Mouse (Mus musculus) kidney, postnatal 0 days (tissue): ENCODE data around the gene Pde8a. TPM values are rescaled to one million over a fixed set of nuclear protein-coding genes. Genes with fewer than 3 reads are reported as not detected.

Source experiments
- ATAC-seq: fragments of 200-750 bp; cut with Nextera tagmentation; replicated peaks from 2 replicates; pipeline ENCODE4 v1.8.0; 2017; ENCODE audit warnings: low read depth, moderate number of reproducible peaks, moderate TSS enrichment, moderate library complexity; ENCODE audit not compliant: low FRiP score
- DNase-seq: peaks from one replicate; pipeline ENCODE4 v3.0.0-alpha.2; 2016; ENCODE audit warnings: low spot score
- H3K27ac ChIP-seq: fragments of 300-500 bp; sonication (generic); 2 replicates; pipeline ENCODE4 v1.5.1; 2014; ENCODE audit warnings: mild to moderate bottlenecking
- H3K27me3 ChIP-seq: fragments of 300-500 bp; sonication (generic); 2 replicates; pipeline ENCODE4 v1.6.1; 2014; ENCODE audit warnings: low read length, mixed read lengths; ENCODE audit not compliant: insufficient read depth
- H3K36me3 ChIP-seq: fragments of 300-500 bp; sonication (generic); 2 replicates; pipeline ENCODE4 v1.6.1; 2014; ENCODE audit warnings: low read length, mixed read lengths; ENCODE audit not compliant: insufficient read depth
- H3K4me1 ChIP-seq: fragments of 300-500 bp; sonication (generic); replicated peaks from 2 replicates; pipeline ENCODE4 v1.6.1; 2014; ENCODE audit warnings: antibody characterized with exemption, low read length, mixed read lengths; ENCODE audit not compliant: insufficient read depth
- H3K4me2 ChIP-seq: fragments of 300-500 bp; sonication (generic); 2 replicates; pipeline ENCODE4 v1.6.1; 2014; ENCODE audit warnings: mild to moderate bottlenecking, low read length, moderate library complexity, mixed read lengths
- H3K4me3 ChIP-seq: fragments of 300-500 bp; sonication (generic); replicated peaks from 2 replicates; pipeline ENCODE4 v1.5.1; 2014; ENCODE audit warnings: low read depth, low read length
- H3K9ac ChIP-seq: fragments of 300-500 bp; sonication (generic); 2 replicates; pipeline ENCODE4 v1.6.1; 2014; ENCODE audit warnings: low read depth, low read length
- H3K9me3 ChIP-seq: fragments of 300-500 bp; sonication (generic); replicated peaks from 2 replicates; pipeline ENCODE4 v1.6.1; 2016; ENCODE audit warnings: low read length, inconsistent platforms, mixed read lengths
- CTCF ChIP-seq: IDR thresholded peaks from 2 replicates; pipeline ENCODE4 v1.5.1; 2016; ENCODE audit warnings: antibody characterized with exemption, low read depth, mild to moderate bottlenecking, moderate library complexity
- WGBS: fragments of 180-500 bp; shearing (Covaris S2); extraction: QIAGEN DNeasy Blood & Tissue Kit; methylation state at CpG from one replicate; pipeline ENCODE4 v1.1.7; 2014; 5-methylcytosine and 5-hydroxymethylcytosine counted together
- polyA plus RNA-seq: library from polyadenylated mRNA; unstranded; fragments of >200 nt; fragmentation: Nextera tagmentation; extraction: Ambion mirVana; gene quantifications from 2 replicates; pipeline ENCODE4 v1.2.1, GENCODE M21; 2015

Pde8a gene
- polyA plus RNA-seq, 1 experiment from 2014 or later, result 11.0 TPM

- Histone ChIP-seq H3K4me1 (no peaks in the 10 kb centered on the region), H3K4me3 (no peak overlapping the region), H3K36me3 (0 out of 2 replicates have a peak, but pooled peaks cover under 1% of the 10 kb centered on the region), H3K9me3 (no peaks in the 10 kb centered on the region), H3K27ac (no peak overlapping the region), H3K9ac (no peak overlapping the region), H3K4me2 (no peak overlapping the region), H3K27me3 (no peaks in the 10 kb centered on the region)
- WGBS, result 80% methylated on average over 5 of the region's 5 CpGs
- peak; percentile 50 for DNase-seq
- peak; percentile 58 for TF ChIP-seq CTCF
- no peak for ATAC-seq
Observed at GRCm38 (mm10) chr7:81321776-81322175, 108.4 kb downstream of the Pde8a start.

GRCm38 (mm10) chr7:81326043-81326442 is 112.6 kb downstream of the Pde8a start:
- TF ChIP-seq CTCF, result no peak
- no peak for DNase-seq
- ATAC-seq, result no peak
- H3K9me3 ChIP-seq, result no peaks in the 10 kb centered on the region
- no peaks in the 10 kb centered on the region for H3K27me3 ChIP-seq
- no peak overlapping the region for H3K4me3 ChIP-seq
- no peak overlapping the region for H3K27ac ChIP-seq
- no peaks in the 10 kb centered on the region for H3K4me1 ChIP-seq
- 83% methylated on average over 12 of the region's 12 CpGs for WGBS
- no peak overlapping the region for H3K4me2 ChIP-seq
- H3K36me3 ChIP-seq, result 0 out of 2 replicates have a peak, but pooled peaks cover 7% of the 10 kb centered on the region
- H3K9ac ChIP-seq, result no peak overlapping the region

- no peak overlapping the region for H3K9ac ChIP-seq
- H3K4me1 ChIP-seq, result no peaks in the 10 kb centered on the region
- no peak for TF ChIP-seq CTCF
- no peak overlapping the region for H3K4me3 ChIP-seq
- no peak overlapping the region for H3K4me2 ChIP-seq
- 0 out of 2 replicates have a peak, but pooled peaks have one; percentile 40 for ATAC-seq
- 88% methylated on average over 6 of the region's 6 CpGs for WGBS
- H3K9me3 ChIP-seq, result no peaks in the 10 kb centered on the region
- 0 out of 2 replicates have a peak, but pooled peaks cover 7% of the 10 kb centered on the region for H3K36me3 ChIP-seq
- no peak for DNase-seq
- no peak overlapping the region for H3K27ac ChIP-seq
- H3K27me3 ChIP-seq, result no peaks in the 10 kb centered on the region
Observed at GRCm38 (mm10) chr7:81326859-81327258, 113.5 kb downstream of the Pde8a start.

GRCm38 (mm10) chr7:81327661-81328060 is 114.3 kb downstream of the Pde8a start:
- Histone ChIP-seq H3K27ac (no peak overlapping the region), H3K4me2 (no peak overlapping the region), H3K27me3 (no peaks in the 10 kb centered on the region), H3K36me3 (0 out of 2 replicates have a peak, but pooled peaks cover 11% of the 10 kb centered on the region), H3K4me1 (no peaks in the 10 kb centered on the region), H3K9me3 (no peaks in the 10 kb centered on the region), H3K4me3 (no peak overlapping the region), H3K9ac (no peak overlapping the region)
- TF ChIP-seq CTCF, result no peak
- DNase-seq (no peak), ATAC-seq (no peak)
- WGBS, result 79% methylated on average over 10 of the region's 10 CpGs

- H3K27ac ChIP-seq, result no peak overlapping the region
- ATAC-seq (no peak), DNase-seq (no peak)
- TF ChIP-seq CTCF, result no peak
- H3K27me3 ChIP-seq, result no peaks in the 10 kb centered on the region
- H3K4me1 ChIP-seq, result no peaks in the 10 kb centered on the region
- no peak overlapping the region for H3K4me2 ChIP-seq
- no peak overlapping the region for H3K4me3 ChIP-seq
- H3K9ac ChIP-seq, result no peak overlapping the region
- H3K36me3 ChIP-seq, result 0 out of 2 replicates have a peak, but pooled peaks cover 15% of the 10 kb centered on the region
- WGBS, result 39% methylated on average over 3 of the region's 3 CpGs
- H3K9me3 ChIP-seq, result no peaks in the 10 kb centered on the region
Observed at GRCm38 (mm10) chr7:81330767-81331166, 117.4 kb downstream of the Pde8a start.

- Histone ChIP-seq H3K36me3 (peaks cover 18% of the 10 kb centered on the region; the same call in 1 of the 2 replicates), H3K4me3 (no peak overlapping the region), H3K4me1 (no peaks in the 10 kb centered on the region), H3K4me2 (no peak overlapping the region), H3K9me3 (no peaks in the 10 kb centered on the region), H3K9ac (no peak overlapping the region), H3K27ac (no peak overlapping the region), H3K27me3 (no peaks in the 10 kb centered on the region)
- no peak for TF ChIP-seq CTCF
- WGBS, result 54% methylated on average over 7 of the region's 7 CpGs
- no peak for DNase-seq
- no peak for ATAC-seq
Observed at GRCm38 (mm10) chr7:81331851-81332250, 118.5 kb downstream of the Pde8a start.
